Mouse (Mus musculus): ENCODE data around the gene Cd19.

Cd19 gene

DNA sequence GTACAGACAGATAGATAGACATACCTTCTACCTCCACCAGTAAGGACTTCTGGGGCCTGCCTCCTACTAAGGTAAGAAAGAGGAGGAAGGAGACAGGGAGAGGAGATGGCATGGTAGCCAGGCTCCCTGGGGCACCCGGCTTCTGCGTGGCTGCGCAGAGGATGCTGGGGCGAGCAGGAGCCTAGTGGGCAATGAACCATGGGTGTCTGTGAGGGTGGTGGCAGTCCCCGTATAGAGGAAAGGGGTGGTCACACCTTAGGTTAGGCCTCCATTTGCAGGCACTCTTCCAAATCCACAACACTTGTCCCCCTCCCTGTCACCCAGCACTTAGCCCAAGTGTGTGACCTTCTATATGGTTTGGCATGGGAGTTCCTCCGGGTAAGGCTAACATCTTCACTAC, at the start of gene Cd19:
Gene Cd19, minus strand, starts transcription at position 165 of the 400 bp plus-strand sequence.
- DNase-seq (ENCODE audit: low spot score) = no peak

DNA sequence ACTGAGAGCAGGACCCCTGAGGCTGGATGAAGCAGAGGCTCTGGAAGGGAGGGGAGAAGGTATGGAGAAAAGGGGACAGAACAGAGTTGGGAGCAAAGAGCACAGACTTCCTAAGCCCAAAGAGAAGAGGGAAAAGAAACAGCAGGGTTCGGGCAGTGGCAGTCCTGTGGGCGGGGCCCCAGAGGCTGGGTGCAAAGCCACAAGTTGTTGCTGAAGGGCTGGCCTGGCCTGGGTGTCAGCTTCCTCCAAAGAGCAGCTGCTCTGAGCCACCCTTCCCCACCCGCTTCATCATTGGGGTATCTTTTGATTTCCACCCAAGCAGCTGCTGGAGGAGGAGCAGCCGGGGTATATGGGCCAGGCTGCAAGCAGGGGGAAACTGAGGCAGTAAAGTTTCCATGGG, 49.4 kb upstream of the Cd19 start:
- DNase-seq (ENCODE audit: low spot score) = no peak

DNA sequence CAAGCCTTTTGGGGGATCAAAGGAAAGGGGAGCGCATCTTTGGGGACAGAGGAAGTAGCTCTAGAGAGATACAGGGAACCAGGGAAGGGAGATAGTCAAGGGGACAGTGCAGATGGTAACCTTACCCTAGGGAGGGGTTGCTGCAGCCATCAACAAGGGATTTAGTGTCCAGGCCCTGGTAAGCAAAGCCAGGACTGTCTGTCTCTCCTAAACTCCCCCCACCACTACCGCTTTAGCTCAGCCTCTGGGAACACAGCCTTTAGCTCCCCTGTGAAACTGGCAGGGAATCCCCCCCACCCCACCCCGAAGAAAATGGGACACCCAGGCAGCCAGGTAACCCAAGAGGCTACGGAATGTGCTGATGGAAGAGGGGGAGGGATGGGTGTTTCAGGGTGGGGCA, 48.9 kb upstream of the Cd19 start:
- DNase-seq (ENCODE audit: low spot score) = no peak

DNA sequence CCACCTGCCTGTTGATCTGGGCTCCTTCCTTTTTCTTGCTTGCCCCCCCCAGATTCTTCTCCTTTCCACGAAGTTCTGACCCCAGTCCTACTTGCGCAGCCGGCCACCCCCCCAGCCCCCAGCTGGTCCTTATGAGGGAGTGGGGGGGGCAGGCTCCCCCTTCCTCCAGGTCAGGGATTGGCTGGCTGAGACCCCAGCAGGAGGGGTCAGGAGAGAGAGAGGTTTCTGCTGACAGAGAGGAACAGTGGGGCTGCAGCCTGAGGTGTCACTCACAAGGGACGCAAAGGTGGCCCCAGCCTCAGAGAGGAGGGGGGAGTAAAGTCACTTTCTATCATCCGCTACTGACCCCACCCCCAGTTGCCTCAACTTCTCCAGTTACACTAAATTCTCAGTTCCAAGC, 48.3 kb upstream of the Cd19 start, which contains the start of gene Atp2a1:
Gene Atp2a1, minus strand, starts transcription at position 105 of the 400 bp plus-strand sequence.
- DNase-seq (ENCODE audit: low spot score) = no peak

DNA sequence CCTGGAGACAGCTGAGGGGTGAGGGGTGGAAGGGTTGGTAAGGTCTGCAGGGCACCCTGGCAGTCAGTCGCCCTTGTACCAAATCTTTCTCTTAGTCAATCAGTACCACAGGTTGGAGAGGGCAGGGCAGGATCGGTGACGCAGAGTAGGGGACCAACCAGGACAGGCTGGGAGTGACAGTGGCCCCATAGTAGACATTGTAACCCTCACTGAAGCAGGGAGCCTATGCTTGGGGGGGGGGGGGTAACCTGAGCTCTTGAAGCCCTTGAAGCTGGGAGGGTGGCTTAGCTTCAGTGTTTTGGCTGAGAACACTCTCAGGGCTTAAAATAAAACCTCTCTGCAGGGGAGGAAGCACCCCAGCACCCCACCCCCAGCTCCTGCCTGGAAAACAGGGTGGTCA, 46.9 kb upstream of the Cd19 start:
- no peak for DNase-seq (ENCODE audit: low spot score)

DNA sequence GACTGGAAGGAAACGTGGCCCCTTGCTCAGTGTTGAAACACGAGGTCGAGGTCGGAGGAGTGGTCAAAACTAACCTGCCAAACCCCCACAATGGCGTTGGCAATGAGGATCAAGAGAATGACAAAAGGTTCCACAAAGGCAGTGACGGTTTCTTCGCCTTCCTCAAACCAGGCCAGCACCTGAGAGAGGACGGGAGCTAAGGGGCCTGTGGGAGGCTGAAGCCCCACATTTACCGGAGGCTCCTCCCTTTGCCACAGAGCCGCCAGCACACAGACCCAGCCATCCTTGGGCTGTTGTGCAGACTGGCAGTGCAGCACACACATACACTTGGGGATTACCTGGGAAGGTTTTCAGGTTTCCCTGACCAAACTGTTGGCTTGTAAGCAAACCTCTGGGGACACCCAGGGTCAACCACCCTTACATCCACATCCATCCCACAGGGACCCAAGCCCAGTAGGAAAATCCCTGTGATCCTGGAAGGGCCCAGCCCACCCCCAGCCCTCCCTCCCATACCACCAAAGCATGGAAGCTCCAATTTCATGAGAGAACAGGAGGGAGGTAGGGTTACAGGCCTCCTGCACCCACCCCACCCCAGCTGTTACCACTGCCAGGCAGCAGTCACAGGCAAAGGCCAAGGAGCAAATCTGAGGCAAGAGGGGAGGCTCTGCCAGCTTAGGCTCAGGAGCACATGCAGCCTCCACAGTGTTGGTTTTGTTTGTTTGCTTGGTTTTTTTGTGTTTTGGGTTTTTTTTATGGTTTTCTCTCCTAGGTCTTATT, 46.1 kb upstream of the Cd19 start:
- DNase-seq (ENCODE audit: low spot score) = no peak

DNA sequence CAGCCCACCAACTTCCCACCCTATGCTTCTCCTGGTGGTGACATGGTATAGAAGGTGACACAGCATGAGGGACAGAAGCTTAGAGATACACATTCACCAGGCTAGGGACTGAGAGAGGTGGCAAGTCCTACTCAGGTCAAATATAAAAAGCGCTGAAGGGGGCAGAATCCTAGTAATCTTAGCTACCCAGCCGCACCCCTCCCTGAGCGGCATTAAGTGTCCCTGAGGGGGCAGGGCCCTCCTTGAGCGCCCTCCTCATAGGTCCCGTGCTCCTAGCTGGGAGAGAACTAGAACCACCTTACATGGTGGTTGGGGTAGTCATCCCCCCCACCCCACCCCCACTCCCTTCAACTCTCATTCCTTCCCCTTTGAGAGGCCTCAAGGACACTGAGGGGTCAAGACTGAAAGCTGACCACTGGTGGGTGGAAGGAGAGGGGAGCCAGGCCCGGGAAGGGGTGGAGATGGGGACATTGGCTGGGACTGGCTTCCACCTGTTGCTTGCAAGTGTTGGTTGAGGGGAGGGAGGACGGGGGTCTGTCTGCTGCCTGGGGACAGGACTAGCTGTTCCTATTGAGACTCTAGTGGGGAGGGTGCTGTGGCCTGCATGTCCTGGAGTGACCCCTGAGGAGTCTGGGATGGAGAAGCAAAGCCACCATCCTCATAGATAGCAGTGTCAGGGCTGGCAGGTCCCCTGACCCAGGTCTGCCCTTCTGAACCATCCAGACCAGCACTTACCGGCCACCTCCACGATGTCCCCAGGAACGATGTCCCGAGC, 44.3 kb upstream of the Cd19 start:
- DNase-seq (ENCODE audit: low spot score) = no peak

DNA sequence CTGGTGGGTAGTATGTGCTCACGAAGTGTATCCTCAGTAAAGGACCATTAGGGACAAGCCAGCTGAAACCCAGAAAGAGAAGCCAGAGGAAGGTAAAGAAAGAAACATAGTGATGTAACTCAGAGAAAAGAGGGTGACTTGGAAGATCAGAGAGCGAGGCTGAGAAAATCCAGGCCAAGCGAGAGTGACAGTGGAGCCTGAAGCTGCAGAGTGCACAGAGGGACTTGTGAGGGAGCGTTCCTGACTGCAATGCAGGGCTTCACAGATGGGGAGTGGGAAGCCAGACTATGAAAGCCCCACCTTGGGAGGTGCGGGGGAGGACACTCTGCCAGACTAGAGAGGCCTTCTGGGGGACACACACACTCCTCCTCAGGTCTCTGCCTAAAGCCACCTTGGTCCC, 43.5 kb upstream of the Cd19 start:
- DNase-seq (ENCODE audit: low spot score) = no peak

DNA sequence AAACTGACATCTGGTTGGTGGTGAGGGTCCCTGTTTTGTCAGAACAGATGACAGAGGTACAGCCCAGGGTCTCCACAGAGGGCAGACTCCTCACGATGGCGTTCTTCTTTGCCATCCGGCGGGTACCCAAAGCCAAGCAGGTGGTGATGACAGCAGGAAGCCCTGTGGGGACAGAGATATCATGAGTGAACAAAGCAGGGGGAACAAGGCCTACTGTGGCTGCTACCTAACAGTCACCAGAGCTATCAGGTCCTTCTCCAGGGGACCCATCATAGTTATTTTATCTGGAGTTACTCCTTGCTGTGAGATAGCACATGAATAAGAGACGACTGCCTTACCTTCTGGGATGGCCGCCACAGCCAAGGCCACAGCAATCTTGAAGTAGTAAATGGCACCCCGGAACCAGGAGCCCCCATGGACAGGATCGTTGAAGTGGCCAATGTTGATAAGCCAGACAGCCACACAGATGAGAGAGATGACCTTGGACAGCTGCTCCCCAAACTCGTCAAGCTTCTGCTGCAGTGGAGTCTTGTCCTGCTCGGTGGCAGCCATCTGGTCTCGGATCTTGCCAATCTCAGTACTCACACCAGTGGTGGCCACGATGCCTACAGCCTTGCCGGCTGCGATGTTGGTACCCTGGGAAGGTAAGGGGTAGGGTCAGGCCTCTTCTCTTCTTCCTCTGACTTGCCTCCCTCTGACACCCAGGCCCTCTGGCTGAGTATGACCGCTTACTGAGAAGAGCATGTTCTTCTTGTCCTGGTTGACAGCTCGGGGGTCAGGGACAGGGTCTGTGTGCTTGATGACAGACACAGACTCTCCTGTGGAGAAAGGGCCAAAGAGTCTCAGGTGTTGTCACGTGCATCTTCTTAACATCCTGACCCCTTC, 41.9 kb upstream of the Cd19 start:
- no peak for DNase-seq (ENCODE audit: low spot score)

DNA sequence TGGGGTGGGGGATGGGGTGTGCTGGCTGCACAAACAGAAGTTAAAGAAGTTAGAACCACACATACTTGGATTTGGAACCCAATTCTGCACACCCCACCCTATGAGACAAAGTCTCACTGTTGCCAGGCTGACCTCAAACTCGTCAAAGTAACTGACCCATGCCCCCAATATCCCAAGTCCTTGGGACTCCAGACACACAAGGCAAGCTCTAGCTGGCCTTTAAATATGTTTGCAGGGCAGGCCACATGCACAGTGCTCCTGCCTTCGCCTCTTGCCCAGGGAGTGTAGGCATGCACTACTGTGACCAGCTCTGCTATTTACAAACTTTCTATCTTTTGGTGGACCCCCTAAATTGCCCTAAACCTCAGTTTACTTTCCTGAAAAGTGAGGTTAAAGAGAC, 40.6 kb upstream of the Cd19 start:
- no peak for DNase-seq (ENCODE audit: low spot score)

DNA sequence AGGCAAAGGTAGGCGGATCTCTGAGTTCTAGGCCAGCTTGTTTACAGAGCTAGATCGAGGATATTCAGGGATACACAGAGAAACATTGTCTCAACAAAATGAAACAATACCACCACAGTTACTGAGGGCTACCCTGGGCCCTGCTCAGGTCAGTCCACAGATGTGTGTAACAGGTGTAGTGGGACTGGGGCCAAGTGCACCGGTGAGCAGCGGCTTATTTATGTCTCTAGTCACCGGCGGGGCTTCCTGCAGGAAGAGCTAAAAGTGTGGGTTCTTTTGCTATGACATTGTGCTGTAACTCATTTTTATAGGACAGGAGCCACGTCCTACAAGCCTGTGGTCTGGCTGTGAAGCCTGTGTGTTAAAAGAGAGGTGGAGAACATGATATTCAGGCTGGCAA, 39.2 kb upstream of the Cd19 start:
- DNase-seq (ENCODE audit: low spot score) = no peak

DNA sequence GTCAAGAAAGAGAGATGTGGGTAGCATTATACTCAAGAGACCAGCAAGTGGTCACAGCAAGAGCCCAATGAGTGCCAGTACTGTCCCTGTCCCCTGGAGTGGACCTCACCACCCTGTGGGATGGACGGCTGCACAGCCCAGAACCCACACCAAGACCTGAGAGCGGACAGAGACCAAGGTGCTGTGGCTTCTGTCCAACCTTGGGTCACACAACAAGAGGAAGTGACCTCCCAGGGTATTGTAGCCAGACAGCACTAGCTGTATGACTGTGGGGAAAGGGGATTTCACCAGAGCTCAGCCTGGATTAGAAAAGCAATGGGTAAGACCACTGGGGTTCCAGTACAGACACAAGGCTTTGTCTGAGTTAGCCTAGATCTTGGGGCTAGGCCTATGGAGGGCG, 37.6 kb upstream of the Cd19 start:
- no peak for DNase-seq (ENCODE audit: low spot score)

DNA sequence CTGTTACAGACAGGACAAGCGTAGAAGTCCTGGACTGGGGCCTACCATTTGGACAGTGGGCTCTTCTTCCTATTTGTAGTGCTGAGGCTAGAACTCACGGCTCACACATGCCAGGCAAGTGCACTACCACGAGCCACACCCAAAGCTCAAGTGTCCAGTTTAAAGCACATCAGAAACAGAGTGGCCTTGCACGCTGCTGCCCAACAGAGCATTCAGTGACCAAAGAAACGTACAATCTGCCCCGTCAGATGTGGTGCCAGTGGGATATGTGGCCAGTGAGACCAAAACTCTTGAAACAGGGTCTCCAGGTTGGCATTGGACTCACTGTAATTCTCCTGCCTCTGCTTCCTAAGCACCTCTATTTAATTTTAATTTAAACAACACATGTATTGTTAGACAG, 36.0 kb upstream of the Cd19 start:
- no peak for DNase-seq (ENCODE audit: low spot score)

DNA sequence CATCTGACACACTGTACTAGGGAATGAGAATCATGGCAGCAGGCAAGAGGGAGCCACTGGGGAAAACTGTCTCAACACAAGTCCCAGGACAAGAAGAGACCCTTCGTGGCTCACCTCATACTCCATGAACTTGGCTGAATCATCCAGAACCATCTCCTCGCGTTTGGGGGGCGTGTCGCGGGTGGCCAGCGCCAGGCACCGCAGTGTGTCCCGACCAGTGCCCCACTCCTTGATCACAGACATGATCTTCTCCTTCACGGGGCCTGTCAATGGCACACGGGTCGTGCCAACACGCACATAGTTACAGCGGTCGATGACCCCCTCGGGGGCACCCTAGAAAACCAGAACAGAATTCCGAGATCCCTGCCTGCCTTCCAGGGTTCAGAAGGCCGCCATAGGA, 35.3 kb upstream of the Cd19 start:
- DNase-seq (ENCODE audit: low spot score) = no peak

DNA sequence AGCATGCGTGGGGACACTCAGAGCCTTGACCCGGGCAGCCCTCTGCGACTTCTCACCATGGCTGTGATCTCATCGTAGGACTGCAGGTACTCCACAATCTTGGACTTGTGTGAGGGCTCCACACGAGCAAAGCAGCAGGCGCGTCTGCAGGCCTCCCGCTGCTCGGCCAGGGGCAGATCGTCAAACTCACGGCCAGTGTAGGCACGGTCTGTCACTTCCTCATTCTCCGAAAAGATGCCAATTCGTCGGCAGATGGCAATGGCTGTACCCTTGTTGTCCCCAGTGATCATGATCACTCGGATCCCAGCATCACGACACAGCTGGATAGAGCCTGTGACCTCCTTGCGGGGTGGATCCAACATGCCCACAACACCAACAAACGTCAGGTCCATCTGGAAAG, 33.8 kb upstream of the Cd19 start:
- no peak for DNase-seq (ENCODE audit: low spot score)

DNA sequence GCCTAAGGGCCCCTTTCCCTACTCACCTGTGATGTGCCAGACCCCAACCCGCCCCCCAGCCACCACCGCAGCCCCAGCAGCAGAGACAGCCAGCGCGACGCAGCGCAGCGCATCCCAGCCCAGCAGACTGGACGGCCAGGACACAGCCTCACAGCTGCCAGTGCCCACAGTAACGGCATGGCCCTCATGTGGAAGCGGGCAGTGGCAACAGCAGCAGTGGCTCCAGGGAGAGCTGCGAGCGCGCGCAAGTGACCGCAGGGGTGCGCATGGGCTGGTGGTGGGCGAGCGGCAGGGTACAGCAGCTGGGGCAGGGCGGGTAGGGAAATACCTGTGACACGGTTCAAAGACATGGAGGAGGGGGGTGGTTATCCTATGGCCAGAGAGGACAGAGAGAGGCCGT, 31.5 kb upstream of the Cd19 start:
- no peak for DNase-seq (ENCODE audit: low spot score)

DNA sequence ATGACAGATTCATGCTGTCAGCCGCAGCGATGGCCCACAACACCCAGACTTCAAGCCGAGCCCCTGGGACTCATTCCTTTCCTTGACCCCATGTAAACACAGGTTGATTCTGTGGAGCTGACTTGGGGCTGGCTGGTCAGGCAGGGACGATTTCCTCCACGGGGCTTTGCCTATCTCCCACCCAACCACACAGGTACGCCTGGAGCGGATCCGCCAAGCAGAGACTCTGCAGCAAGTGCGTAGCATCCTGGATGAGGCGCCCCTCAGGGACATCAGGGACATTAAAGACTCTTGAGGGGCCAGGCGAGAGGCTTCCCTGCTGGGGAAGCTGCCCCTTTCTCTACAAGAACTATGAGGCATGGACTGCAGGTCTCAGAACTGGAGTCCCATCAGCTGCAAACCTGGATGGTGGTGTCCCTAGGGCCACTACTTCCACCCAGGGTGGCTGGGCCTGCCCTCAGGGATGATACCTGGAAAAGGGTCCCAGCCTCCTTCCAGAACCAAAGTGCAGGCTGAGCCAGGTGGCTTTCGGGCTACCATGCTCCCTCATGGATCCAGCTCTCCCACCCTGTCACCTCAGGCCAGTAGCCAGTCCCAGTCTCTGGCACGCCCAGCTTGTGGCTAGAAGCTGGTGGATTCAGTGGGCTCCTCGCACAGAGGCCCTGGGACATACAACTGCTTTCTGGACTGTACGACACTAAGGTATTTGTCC, 30.6 kb upstream of the Cd19 start:
- DNase-seq (ENCODE audit: low spot score) = no peak

DNA sequence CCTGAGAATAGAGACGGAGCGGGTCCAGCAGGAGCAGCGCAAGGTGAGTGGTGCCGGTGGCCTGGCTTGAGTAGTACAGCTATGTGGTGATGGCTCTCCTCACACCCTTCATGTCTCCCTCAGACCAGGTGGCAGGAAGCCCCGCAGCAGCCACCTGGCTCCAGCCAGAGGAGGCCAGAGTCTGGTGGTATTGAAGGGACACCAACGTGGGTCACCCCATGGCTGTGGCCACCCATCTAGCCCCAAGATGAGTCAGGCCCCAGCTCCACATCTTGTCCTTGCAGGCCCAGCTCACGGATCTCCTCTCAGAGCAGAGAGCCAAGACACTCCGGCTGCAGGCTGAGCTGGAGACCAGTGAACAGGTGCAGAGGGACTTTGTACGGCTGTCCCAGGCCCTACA, 29.8 kb upstream of the Cd19 start:
- no peak for DNase-seq (ENCODE audit: low spot score)

DNA sequence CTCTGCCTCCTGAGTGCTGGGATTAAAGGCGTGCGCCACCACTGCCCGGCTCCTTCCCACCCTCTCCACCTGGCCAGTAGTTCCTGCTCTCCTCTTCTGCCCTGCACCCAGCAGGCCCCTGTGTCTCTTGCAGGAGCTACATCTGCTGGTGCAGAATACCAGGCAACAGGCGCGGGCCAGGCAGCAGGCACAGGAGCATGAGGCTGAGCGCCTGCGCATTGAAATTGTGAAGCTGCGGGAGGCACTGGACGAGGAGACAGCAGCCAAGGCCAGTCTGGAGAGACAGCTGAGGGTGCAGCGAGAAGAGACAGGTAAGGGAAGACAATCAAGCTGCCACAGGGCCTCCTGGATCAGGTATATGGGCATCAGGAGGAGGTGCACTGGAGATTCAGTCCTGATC, 29.3 kb upstream of the Cd19 start:
- no peak for DNase-seq (ENCODE audit: low spot score)

DNA sequence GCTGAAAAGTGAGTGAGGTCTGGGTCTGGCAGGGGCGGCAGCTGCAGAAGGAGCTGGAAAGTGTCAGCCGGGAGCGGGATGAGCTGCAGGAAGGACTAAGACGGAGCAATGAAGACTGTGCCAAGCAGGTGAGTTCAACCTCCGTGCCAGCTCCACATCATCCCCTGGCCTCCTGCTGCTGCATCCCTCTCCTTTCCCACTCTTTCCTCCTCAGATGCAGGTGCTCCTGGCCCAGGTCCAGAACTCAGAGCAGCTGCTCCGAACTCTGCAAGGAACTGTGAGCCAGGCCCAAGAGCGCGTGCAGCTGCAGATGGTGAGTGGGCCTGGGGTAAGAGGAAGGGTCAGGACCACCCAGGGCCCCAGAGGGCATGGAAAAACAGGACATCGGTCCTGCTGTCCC, 25.4 kb upstream of the Cd19 start:
- DNase-seq (ENCODE audit: low spot score) = no peak

DNA sequence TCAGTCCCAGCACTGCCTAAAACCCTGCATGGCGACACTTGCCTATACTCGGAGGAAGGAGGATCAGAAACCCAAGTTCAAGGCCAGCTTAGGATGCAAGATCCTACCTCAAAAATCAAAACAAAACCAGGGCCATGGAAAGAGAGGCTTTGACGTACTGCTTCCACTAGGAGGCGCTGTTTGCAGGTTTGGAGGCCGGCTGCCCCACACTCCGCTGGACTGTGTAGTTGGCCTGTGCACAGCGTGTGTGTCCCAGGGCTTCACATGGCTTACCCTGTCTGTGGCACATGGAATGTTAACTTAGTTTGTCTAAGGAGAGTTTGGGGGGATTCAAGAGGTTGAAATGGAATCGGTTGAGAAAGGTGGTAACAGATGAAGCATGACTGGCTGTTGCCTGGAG, 22.2 kb upstream of the Cd19 start:
- peak; percentile 28 for DNase-seq (ENCODE audit: low spot score)

DNA sequence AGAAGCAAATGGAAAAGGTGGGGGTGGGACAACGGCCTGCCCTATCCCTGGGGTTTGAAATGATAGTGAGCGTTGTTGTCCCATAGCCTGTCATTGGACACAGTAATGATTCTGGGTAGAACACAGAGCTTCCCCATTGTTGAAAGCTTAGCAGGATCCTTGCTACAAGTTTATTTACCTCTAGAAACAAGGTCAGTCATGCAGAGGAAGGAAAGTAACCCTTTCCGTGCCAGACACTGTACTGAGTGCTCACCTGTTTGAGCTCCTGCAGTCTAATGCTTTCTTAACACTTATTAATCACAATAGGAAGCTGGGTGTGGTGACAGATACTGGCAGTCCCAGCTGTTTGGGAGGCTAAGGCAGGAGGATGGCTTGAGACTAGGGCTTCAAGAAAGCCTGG, 21.1 kb upstream of the Cd19 start:
- DNase-seq (ENCODE audit: low spot score) = no peak
